Mouse (Mus musculus) forebrain, postnatal 0 days (tissue): Measurements from ENCODE around the gene Ctr9. TPM values are rescaled to one million over a fixed set of nuclear protein-coding genes. Genes with fewer than 3 reads are reported as not detected.

ENCODE experiments used
- ATAC-seq: fragments of 200-750 bp; cut with Nextera tagmentation; 2 replicates; pipeline ENCODE4 v1.8.0; 2017; ENCODE audit warnings: mild to moderate bottlenecking, moderate library complexity
- DNase-seq: peaks from one replicate; pipeline ENCODE4 v3.0.0-alpha.2; 2015
- H3K27ac ChIP-seq: fragments of 300-500 bp; sonication (generic); 2 replicates; pipeline ENCODE4 v1.5.1; 2014; ENCODE audit warnings: low read depth, mild to moderate bottlenecking, antibody characterized with exemption, low read length, moderate library complexity, mixed read lengths
- H3K27me3 ChIP-seq: fragments of 300-500 bp; sonication (generic); 2 replicates; pipeline ENCODE4 v1.6.1; 2014; ENCODE audit warnings: mild to moderate bottlenecking, low read length, mixed read lengths; ENCODE audit not compliant: insufficient read depth
- H3K36me3 ChIP-seq: fragments of 300-500 bp; sonication (generic); 2 replicates; pipeline ENCODE4 v1.6.1; 2014; ENCODE audit warnings: mild to moderate bottlenecking, moderate library complexity; ENCODE audit not compliant: insufficient read depth
- H3K4me1 ChIP-seq: fragments of 300-500 bp; sonication (generic); 2 replicates; pipeline ENCODE4 v1.6.1; 2014; ENCODE audit warnings: antibody characterized with exemption; ENCODE audit not compliant: insufficient read depth
- H3K4me2 ChIP-seq: fragments of 300-500 bp; sonication (generic); 2 replicates; pipeline ENCODE4 v1.6.1; 2014; ENCODE audit warnings: low read depth, mild to moderate bottlenecking, moderate library complexity
- H3K4me3 ChIP-seq: fragments of 300-500 bp; sonication (generic); 2 replicates; pipeline ENCODE4 v1.5.1; 2014; ENCODE audit warnings: low read depth, low read length, mixed read lengths
- H3K9ac ChIP-seq: fragments of 300-500 bp; sonication (generic); 2 replicates; pipeline ENCODE4 v1.6.1; 2014; ENCODE audit warnings: mild to moderate bottlenecking
- H3K9me3 ChIP-seq: fragments of 300-500 bp; sonication (generic); 2 replicates; pipeline ENCODE4 v1.6.1; 2016; ENCODE audit warnings: low read length
- CTCF ChIP-seq: sonication (generic); IDR thresholded peaks from 2 replicates; pipeline ENCODE4 v1.5.1; 2016; ENCODE audit warnings: antibody characterized with exemption, control low read depth, low read depth
- WGBS: fragments of 180-500 bp; shearing (Covaris S2); extraction: QIAGEN DNeasy Blood & Tissue Kit; methylation state at CpG from one replicate; pipeline ENCODE4 v1.1.7; 2014; 5-methylcytosine and 5-hydroxymethylcytosine counted together
- polyA plus RNA-seq: library from polyadenylated mRNA; unstranded; fragments of >200 nt; fragmentation: Nextera tagmentation; extraction: Ambion mirVana; gene quantifications from 2 replicates; pipeline ENCODE4 v1.2.1, GENCODE M21; 2015
- total RNA-seq: library from RNA; depleted of rRNA; stranded (reverse); fragments of >200 nt; gene quantifications from 2 replicates; pipeline ENCODE4 v1.2.3, GENCODE M21; 2014

The Ctr9 gene
- total and polyA plus RNA-seq, 2 experiments from 2014 or later = 59.8 to 60.3 TPM

DNA sequence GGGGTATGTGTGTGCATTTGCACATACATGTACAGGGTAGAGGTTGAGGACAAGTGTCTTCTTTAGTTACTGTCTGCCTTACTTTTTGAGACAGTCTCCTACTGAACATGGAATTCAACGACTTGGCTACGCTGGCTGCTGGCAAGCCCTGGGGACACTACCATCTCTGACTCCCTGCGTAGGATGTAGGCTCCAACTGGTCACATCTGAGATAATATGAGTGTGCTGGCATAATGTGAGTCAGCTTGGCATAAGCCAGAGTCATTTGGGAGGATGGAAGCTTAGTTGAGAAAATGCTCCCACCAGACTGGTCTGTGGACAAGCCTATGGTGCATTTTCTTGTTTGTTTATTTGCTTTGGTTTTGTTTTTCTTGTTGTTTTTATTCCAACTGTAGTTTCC is 40.7 kb upstream of the Ctr9 start:
- no peak for ATAC-seq
- Histone ChIP-seq H3K9ac (no peak overlapping the region), H3K9me3 (no peaks in the 10 kb centered on the region), H3K36me3 (no peaks in the 10 kb centered on the region), H3K27ac (no peak overlapping the region), H3K4me2 (no peak overlapping the region), H3K4me3 (no peak overlapping the region), H3K27me3 (no peaks in the 10 kb centered on the region), H3K4me1 (no peaks in the 10 kb centered on the region)
- no peak for TF ChIP-seq CTCF
- DNase-seq = no peak
- WGBS = 86% methylated on average over 3 of the region's 3 CpGs

DNA sequence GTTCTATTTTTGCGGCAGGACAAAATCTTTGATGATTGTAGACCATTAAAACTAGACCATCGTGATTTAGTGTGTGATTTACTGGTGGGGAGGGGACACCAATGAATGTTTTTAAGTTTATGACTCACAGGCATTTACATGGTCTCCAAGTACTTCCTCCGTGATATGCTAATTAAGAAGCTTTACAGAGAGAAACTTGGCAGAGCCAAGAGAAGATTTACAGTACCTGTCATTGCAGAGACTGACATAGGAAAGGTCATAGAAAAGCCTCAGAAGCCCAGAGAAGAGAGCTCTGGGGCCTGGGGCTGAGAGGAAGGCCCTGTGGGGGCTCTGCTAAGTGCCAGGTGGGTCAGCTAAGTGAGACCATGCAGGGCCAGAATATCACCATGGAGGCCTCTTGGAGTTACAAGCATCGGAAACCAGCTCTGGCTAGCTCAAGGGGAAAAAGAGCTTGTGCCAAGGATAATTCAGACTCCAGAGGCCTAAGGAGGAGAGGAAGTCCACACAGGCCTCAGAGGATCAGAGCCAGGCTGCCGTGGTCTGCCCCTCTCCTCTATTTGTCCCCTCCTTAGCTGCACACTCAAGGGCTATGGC is 39.4 kb upstream of the Ctr9 start:
- H3K27me3 ChIP-seq = no peaks in the 10 kb centered on the region
- TF ChIP-seq CTCF = no peak
- ATAC-seq (no peak), DNase-seq (no peak)
- H3K9ac ChIP-seq = no peak overlapping the region
- H3K9me3 ChIP-seq = no peaks in the 10 kb centered on the region
- H3K27ac ChIP-seq = no peak overlapping the region
- no peaks in the 10 kb centered on the region for H3K4me1 ChIP-seq
- H3K4me2 ChIP-seq = no peak overlapping the region
- no peak overlapping the region for H3K4me3 ChIP-seq
- H3K36me3 ChIP-seq = no peaks in the 10 kb centered on the region
- WGBS = 55% methylated on average over 5 of the region's 5 CpGs

DNA sequence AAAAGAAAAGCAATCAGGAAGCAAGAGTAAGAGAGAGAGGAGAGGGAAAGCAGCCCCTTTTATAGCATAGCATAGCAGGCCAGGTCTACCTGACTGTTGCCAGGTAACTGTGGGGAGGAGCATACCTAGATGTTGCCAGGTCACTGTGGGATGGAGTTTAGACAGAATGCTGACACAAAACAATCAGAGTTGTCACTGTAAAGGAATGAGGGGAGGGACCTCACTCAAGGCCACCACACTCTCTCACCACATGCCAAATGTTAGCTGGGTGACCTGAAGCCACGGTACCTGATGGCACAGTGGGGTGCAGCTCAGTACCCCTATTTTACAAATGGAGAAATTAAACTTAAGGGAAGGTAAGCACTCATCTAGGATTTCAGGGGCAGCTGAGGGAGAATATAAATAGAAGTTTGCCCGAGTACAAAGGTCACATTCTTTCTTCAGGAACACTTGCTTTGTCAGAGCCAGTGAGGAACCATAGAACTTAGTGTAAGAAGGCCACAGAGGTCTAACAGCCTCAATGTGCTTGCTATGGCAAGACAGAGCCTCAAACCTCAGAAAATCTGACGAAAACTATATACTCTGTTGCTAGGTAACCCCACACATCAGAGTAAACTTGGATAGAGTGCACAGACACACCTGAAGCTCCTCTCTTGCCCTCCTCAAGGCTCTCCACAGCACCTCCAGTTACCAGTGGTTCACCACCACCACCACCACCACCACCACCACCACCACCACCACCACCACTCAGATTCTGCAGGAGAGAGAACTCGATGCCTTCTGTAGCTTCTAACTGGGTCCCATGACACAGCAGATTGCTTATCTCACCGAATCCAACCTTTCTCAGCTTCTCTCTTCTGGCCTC is 38.2 kb upstream of the Ctr9 start:
- no peak overlapping the region for H3K4me2 ChIP-seq
- H3K4me1 ChIP-seq = no peaks in the 10 kb centered on the region
- H3K27me3 ChIP-seq = no peaks in the 10 kb centered on the region
- no peak overlapping the region for H3K9ac ChIP-seq
- ATAC-seq = no peak
- DNase-seq = no peak
- H3K9me3 ChIP-seq = no peaks in the 10 kb centered on the region
- H3K36me3 ChIP-seq = no peaks in the 10 kb centered on the region
- H3K4me3 ChIP-seq = no peak overlapping the region
- no peak for TF ChIP-seq CTCF
- WGBS = 68% methylated on average over 5 of the region's 5 CpGs
- no peak overlapping the region for H3K27ac ChIP-seq

DNA sequence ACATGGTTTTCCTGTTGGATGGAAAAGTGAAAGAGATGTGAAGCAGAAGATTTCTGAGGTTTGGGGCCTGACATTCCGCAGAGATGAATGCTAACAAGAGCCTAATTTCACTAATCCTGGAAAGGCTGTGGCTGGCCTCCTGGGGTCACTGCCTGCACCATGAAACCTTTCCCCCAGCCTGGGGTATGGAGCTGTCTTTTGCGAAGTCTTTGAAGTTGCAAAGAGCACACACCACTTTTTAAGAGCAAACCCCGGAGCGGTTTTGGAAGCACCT is 37.6 kb upstream of the Ctr9 start:
- no peak for TF ChIP-seq CTCF
- no peak overlapping the region for H3K27ac ChIP-seq
- no peaks in the 10 kb centered on the region for H3K36me3 ChIP-seq

DNA sequence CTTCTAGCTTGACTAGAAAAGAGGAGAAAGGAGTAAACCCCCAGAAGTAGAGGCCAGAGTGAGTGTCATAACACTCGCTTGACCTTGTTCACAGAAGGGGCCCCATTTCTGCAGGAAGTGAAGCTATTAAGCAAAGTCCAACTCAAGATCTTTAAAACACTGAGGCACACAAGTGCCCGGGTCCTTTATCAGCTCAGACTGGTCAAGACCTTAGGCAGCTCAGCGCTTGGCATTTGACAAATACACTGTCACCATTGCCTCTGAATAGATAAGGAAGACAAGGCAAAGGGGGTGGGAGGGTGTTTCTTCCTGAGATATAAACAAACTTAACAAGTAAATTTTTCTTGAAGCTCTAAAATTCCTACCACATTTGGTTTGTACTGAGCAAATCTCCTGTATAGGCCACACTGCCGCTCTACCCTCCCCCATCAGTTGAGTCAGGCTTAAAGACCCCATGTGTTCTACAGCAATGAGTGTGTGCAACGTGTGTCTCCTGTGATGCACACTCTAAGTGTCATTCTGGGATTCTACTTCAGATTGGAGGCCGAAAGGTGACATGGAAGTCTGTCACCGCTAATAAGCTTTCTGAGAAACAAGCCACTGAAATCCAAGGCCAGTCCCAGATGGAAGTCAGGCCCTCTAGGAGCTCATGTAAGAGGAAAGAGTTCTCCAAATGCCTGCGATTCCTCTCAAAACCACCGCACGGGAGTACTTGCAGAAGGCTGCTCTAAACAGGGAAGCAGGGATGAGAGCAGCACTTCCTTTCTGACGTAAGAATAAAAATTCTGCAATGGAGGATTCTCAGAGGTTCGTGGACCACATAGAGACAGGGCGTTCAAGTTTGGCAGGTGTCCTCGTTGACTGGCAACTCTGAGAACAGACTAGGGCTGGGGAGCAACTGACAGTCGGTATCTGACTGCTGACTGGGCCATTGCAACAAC is 29.6 kb upstream of the Ctr9 start:
- no peaks in the 10 kb centered on the region for H3K4me1 ChIP-seq
- no peak overlapping the region for H3K9ac ChIP-seq
- H3K9me3 ChIP-seq = no peaks in the 10 kb centered on the region
- H3K4me3 ChIP-seq = no peak overlapping the region
- DNase-seq (no peak), ATAC-seq (no peak)
- no peak overlapping the region for H3K4me2 ChIP-seq
- no peaks in the 10 kb centered on the region for H3K36me3 ChIP-seq
- TF ChIP-seq CTCF = no peak
- no peak overlapping the region for H3K27ac ChIP-seq
- 88% methylated on average over 15 of the region's 15 CpGs for WGBS
- H3K27me3 ChIP-seq = no peaks in the 10 kb centered on the region

More for the DNA sequence above, 37.6 kb upstream of the Ctr9 start:
- 33% methylated on average over 4 of the region's 4 CpGs for WGBS
- no peak for ATAC-seq
- Histone ChIP-seq H3K4me2 (no peak overlapping the region), H3K4me1 (no peaks in the 10 kb centered on the region), H3K9me3 (no peaks in the 10 kb centered on the region), H3K9ac (no peak overlapping the region), H3K4me3 (no peak overlapping the region), H3K27me3 (no peaks in the 10 kb centered on the region)
- DNase-seq = no peak

DNA sequence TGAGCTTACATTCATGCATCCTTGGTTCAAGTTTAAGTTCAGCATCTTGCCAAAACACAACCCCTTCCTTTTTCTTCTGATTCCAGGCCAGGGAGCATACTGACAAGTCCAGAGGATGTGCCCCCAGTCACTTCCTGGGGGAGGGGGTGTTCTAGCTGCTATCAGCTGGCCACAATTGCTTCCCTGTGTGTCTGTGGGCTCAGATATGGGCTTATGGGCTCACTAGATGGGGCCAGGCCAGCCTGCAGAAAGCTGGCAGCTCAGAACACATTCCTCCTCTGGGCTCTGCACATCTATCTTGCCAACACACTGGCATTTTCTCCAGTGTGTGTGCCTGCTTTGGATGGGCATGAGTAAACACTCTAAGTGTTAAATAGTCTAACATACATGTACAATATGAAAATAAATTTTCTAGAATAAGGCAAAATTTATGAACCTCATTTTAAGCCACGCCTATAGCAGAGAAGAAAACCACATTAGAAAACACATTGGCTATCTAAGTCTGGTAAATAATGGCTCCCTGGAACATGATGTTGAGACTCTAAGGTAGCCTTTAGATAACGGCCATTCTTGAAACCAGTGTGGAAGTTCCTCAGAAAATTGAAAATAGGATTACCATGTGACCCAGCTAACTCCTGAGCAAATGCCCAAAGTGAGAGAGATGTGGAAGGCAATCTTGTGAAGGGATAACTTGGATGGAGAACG is 24.5 kb upstream of the Ctr9 start:
- no peaks in the 10 kb centered on the region for H3K4me1 ChIP-seq
- H3K4me3 ChIP-seq = no peak overlapping the region
- H3K27me3 ChIP-seq = no peaks in the 10 kb centered on the region
- H3K36me3 ChIP-seq = no peaks in the 10 kb centered on the region
- DNase-seq (no peak), ATAC-seq (no peak)
- H3K27ac ChIP-seq = no peak overlapping the region
- H3K9me3 ChIP-seq = no peaks in the 10 kb centered on the region
- no peak overlapping the region for H3K9ac ChIP-seq
- no peak for TF ChIP-seq CTCF
- H3K4me2 ChIP-seq = no peak overlapping the region
- WGBS = 77% methylated on average over 3 of the region's 3 CpGs
